Mouse (Mus musculus) ovary, postnatal 36 days (tissue): Measurements from ENCODE around the gene Syn3.
"Not testable (repeated sequence)": the region's sequence is repeated elsewhere in the genome, so short reads cannot be mapped to it uniquely, and the experiment has no call there.

Experiments used
- DNase-seq: peaks from one replicate; pipeline ENCODE4 v3.0.0; 2022; ENCODE audit warnings: low spot score, mixed read lengths

The Syn3 gene

DNA sequence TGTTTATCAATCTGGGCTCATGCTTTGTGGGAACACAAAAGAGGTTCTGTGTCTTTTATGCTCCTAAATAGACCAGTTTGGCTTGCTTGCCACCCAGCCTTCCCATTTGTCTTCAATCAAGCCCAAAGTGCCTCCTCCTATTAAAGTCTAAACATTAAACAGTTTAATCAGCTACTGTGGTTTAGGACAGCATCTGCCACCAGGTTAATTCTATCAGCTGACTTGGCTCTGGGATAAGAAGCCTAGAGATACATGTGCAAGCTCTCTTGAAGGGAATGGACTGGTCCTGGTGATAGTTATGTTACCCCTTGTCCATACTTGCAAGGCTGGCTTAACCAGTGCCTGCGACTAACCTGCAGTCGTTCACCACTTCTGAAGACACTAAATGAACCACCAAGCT lies 448.2 kb downstream of the Syn3 start:
- no peak for DNase-seq

DNA sequence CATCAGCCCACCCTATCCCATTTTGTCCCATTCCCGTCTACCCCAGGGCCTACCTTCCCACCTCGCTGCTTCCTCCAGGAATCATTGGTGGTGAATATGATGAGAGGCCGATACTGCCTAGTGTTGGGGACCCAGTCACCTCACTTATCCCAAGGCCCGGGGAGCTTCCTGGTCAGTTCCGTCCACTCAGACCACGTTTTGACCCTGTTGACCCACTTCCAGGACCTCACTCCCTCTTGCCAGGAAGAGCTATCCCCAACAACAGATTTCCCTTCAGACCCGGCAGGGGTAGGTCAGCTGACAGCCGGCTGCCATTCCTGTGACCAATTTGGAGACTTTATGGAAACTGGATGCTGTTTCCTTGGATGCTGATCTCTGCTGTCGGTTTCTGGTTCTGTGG lies 450.9 kb downstream of the Syn3 start:
- DNase-seq: no peak

DNA sequence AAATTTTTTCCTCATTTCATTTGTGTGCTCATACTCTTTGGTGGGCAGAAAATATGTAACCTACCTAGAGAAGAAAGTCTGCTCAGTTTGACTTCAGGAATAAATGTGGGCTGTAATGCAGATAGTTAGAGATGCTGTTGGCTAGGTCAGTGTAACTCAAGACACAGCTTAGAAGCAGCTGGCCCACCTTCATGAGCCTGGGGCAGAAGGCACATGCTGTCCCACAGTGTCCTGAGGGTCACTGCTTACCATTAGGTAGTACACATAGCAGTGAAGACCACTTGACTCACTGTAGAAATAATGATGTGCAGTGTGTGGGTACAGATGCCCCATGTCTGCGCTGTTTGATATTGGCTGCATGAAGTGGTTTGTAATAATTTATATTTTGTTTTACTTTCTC lies 452.3 kb downstream of the Syn3 start:
- DNase-seq: no peak

DNA sequence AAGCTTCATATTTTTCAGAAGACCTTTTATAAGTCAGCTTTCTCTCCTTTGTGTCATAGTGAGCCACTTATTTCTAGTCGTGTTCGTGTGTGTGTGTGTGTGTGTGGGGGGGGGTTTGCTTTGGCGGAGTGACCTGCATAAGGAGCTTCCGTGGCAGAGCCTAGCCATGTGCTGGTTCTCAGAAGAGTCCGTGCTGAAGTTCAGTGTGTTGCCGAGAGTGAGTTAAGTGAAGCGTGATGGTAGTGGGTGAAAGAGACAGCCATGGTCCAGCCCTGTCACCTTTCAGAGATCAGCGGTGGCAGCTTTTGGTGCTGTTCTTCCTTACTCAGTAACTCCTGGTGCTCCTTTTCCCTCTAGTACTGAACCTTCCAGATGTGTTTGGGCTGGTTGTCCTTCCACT lies 454.6 kb downstream of the Syn3 start:
- DNase-seq: no peak

DNA sequence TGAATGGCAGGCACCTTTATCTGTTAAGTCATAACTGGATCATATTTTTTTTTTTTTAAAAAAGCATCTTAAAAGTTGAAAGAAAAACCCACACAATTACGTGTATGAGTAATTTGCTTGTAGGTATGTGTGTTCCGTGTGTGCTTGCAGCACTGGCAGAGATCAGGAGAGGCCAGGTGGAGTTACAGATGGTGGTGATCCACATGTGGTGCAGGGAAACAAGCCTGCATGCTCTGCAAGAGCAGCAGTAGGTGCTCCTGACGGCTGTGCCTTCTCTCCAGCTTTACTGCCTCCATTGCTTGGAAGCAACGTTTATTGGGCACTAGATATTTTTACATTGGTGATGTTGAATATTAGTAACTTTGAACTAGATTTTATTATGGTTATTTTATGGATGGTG lies 455.0 kb downstream of the Syn3 start:
- DNase-seq: no peak

DNA sequence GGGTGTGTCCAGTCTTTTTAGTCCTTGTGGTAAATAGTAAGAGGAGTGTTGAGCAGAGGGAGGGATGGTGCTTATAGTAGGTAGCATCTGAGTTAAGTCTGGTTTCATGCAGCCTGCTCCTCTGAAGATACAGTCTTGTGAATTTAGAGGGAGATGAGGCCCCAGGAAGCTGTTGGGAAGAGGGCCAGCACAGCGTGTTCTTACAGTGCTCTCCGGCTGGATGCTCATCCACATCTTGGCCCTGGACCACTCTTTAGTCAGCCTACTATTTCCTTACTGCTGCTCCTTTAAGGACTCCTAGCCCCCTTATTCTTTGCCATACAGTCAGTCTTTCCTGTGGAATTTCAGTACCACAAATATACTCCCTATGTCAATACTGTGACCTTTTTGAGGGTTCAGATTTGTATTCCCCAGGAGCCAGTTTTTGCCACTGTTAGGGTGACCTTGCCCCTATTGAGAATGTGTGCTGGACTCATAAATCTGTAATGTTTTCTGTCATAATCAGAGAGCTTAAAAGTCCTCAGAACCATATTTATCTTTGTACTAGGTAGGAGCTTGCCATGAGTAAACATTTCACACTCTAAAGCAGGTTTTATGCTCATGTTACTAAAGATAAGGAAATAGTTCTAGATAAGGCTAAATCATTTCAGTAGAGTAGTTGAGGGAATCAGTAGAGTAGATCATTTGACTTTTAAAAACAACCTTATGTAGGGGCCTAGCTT lies 464.5 kb downstream of the Syn3 start:
- no peak for DNase-seq

DNA sequence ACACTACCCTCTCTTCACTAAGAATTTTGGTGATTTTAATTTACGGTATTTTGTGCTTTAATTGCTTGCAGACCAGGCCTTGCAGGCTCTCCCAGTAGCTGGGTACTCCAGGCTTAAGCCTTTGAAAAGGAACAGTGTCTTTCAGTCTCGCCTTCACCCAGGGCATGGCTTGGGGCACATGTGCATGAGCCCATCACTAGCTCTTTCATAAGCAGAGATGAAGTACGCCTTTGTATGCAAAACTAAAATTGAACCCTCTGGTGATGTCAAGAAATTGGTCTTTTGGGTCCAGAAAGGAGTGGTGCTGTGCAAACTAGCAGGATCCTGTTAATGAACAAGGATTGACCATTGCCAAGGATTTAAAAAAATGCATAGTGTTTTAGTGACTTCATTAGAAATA lies 466.2 kb downstream of the Syn3 start:
- DNase-seq: no peak

DNA sequence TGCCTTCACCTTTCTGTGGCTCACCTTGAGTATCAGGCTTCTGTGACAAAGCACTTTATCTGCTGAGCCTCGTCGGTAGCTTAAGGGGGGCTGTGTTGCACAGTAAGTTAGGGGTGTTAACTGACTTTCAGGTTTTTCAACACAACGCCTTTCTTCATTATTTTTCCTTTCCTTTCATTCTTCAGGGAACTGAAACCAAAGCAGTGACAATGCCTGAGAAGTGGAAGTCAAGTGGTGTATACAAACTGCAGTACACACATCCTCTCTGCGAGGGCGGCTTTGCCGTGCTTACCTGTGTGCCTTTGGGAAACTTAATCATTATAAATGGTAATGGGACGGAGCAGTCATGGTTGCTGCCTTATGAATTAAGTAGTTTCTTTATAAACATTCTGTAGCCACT lies 468.0 kb downstream of the Syn3 start:
- DNase-seq: no peak

DNA sequence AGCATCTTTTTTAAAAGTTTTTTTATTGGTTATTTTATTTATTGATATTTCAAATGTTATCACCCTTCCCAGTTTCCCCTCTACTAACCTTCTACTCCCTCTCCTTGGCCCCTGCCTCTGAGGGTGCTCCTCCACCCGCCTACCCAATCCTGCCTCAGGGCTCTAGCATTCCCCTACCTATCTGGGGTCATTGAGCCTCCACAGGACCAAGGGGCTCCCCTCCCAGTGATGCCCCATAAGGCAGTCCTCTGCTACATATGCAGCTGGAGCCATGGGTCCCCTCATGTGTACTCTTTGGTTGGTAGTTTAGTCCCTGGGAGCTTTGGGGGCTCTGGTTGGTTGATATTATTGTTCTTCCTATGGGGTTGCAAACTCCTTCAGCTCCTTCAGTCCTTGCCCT lies 471.9 kb downstream of the Syn3 start:
- not testable (repeated sequence) for DNase-seq

DNA sequence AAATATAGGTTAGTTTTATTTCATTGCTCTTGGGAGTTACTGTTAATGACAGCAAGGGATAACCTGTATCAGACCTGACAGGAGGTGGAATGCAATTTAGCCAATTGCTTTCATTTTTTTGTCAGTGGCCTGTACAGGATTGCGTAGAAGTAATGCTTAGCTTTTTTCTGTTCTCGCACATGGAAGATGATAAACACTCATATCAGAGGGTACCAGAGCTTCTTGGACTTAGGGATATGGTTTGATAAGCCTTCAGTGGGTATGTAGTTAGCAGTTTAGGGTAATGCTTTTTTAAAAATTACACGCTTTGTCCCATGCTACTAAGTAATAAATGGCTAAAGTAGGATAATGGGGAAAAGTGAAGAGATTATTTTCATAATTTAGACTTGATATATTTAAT lies 472.3 kb downstream of the Syn3 start:
- no peak for DNase-seq

DNA sequence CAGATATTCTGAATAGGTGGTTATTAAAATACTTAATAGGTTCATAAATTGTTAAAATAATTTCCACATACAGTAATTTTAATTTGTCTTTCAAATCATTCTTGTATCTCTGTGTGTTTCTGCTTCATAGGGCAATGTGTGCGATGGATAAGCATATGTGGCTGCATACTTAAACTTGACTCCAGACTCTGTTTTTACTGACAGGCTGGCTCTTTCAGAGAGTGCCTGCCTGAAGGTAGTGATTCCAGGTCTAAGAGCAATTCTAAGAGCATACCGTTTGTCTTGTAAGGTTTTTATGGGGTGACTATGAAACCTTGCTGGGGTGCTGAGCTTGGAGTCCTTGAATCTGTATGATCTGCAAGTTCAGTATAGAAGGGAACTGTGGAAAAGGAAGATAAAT lies 472.8 kb downstream of the Syn3 start:
- no peak for DNase-seq

DNA sequence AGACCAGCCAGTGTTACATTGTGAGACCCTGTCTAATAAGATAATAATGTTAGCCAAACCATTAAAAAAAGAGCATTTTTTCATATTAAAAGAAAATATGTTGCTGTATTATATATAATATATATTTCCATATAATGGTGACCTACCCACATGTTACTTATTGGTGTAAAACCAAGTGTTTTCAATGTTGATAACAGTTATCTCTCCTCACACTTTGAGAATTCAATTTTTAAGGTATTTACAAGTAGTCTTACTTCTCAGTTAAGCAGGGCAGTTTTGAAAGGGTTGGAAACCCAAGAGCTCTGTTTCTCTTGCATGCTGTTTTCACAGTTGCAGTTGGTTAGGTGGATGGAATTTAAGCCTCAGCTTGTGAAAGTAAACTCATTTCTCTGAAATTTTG lies 475.5 kb downstream of the Syn3 start:
- DNase-seq: no peak

DNA sequence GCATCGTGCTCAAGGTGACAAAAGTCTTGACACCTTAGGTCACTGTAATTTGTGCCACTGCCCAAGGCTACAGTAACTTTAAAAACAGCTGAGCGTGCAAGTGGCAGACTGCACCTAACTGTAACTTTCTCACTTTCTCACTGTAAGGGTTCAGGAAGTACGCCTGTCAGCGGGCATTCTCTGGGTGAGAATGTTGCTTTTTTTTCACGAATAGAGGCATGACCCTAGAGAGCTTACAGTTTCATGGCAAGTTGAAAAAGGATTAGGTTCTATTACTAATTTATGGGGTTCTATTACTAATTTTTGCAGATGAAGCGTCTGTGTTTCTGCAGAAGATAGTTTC lies 476.3 kb downstream of the Syn3 start:
- DNase-seq: no peak

DNA sequence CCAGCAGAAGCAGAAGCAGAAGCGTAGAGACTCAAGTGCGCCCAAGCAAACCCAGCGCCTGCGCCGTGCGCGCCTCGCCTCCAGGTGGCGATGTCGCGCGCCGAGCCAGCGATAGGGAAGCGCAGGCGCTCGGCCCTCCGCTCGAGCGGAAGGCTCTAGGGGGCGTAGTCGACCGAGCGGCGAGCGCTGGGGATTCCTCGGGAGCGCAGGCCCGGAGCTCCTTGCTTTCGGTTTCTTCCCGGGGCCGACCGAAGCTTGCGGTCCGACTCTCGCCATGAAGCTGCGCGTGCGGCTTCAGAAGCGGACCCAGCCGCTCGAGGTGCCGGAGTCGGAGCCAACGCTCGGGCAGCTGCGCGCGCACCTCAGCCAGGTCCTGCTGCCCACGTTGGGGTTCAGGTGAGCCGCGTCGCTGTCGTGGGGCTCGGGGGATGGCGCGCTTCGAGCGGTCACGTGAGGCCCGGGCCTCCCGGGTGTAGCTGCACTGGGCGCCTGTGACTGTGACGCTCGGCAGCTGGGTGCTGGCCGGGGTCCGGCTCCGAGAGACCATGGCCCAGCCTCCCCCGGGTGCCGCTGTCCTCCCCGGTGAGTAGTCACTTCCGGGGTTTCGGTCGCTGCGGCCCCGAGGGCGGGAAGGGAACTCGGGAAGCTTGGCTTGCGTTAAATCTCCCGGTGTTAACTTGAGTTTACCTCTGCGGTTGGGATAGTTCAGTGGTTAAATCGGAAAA lies 476.8 kb downstream of the Syn3 start, which contains the start of gene Fbxo7:
TSS of gene Fbxo7 (plus strand) at position 224 of the 725 bp plus-strand sequence.
- DNase-seq: peak; percentile 89

DNA sequence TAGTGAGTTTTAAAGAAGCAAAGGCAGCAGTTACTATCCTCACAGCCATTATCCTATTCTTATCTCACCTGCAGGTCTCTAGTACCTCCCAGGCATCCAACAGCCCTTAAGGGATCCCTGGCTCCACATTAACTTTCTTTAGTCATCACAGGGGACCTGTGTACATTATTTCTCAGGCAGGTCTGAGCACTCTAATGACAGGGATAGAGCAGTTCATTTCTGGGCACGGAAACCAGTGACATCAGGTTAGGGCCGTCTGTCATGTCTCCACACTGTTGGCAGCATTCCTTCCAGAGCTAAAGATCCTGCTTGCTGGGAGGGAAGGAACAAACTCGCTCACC lies 477.3 kb downstream of the Syn3 start:
- DNase-seq: no peak

DNA sequence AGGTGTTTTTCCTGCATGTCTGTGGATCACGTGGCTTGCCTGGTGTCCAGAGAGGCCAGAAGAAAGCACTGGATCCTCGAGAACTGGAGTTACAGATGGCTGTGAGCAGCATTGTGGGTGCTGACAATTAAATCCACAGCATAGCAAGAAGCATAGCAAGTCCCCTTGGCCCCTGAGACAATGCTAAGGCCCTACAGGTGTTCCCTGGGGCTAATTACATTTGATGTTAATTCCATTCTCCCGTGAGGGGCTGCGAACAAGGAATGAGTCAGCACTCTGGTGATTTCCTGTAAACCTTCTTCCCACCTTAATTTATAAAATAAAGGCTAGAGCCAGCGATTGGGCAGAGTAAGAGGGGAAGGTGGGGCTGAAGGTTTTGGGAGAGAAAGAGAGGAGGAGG lies 479.9 kb downstream of the Syn3 start:
- no peak for DNase-seq

DNA sequence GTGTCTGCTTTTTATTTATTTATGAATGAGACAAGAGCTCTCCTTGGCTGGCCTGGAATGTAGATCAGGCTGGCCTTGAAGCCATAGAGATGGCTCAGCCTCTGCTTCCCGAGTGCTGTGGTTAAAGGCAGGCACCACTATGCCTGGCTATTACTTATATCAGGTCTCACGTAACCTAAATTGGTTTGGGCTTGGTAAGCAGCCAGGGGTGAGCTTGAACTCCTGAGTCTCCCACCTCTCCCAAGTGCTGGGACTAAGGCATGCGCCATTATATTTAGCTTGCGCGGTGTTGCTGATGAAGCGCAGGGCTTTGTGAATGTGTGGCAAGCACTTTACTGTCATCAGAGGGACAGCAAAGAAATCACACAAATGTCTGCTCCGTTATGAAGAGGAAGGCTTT lies 480.9 kb downstream of the Syn3 start:
- DNase-seq: no peak

DNA sequence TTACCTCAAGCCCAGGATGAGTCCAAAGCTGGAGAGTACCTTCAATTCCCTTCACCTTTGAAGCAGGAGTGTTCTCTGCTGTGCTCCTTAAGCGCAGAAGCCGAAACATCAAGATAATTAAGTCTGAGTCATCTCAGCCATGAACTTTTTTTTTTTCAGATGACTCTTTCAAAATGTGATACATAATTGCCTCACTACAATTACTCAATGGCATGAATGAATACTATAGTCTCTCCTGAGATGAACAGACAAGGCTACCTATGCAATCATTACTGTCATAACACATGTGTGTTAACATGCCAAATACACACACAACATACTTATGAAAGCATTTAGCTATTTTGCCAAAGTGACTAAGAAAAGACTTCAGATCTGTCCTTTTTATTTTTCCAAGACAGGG lies 486.9 kb downstream of the Syn3 start, which contains the start of gene Bpifc:
TSS of gene Bpifc (minus strand) at position 115 of the 400 bp plus-strand sequence.
- DNase-seq: no peak

DNA sequence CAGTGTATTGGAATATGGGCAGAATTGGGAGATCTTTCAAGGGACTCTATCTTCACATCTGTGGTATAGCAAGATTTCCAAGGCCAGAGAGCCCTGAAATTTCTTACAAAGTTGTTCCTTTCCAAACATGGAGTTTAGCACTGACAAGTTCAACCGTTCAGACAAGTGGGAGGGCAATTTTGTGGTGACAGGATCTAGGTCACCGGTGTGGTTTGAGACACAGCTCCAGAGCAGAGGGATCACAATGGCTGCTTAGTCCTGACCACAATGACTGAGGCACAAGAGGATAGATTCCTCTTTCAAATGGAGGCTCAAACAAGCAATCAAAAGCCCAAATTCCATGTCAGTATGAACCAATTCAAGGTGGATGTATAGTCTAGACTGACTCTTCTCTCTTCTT lies 487.5 kb downstream of the Syn3 start:
- DNase-seq: no peak

DNA sequence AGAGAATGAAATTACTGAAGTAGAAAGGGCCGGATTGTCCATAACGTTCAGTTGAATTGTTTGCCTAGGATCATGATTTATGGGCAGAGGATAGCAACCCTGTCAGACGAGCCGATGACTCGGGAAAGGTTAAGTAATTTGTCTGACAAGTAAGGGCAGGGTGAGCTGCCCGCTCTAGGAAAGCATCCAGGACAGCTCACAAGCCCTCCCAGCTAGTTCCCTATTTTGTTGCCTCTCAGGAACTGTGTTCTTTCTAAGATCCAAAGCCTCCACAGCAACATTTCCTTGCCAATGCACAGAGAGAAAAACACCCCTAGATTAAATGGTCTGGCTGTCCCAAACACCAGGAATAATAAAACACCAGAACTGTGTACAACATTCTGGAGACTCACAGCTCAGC lies 488.1 kb downstream of the Syn3 start:
- no peak for DNase-seq

DNA sequence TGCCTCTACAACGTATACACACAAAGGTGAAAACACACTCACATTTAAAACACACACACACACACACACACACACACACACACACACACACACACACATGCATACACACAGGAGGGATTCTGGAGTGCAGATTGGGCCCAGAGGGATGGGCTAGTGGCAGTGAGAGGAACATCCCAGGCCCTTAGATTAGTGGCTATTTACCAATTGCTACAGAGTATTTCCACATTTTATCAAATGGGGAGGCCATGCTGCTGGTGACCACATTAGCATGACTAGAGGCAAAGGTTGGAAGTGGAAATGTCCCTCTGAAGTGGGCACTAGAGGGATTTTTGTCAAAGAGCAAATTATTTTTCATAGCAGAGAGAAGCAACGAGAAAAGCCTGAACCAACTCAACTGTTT lies 489.0 kb downstream of the Syn3 start:
- DNase-seq: no peak

DNA sequence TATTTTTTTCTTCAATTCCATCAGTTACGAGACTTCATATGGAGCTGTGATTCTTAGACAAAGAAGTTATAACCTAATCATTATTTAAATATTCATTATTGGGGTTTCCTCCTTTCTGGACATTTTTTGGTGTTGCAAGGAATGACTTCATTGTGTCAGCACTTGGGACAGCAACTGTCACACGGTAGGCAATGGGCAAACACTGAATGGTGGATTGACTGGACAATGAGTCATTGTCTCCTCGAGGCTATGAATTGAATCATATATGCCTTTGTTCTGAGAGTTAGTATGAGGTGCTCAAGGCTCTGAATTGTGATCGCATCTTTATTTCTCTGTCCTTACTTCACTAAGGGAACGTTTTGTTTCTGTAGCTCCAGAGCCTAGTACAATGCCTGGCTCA lies 492.2 kb downstream of the Syn3 start:
- no peak for DNase-seq
